Mouse (Mus musculus) E14TG2a.4 (cell line): ENCODE measurements around the gene Ptpn14.

Experiments
- CTCF ChIP-seq: conservative IDR thresholded peaks from 2 replicates; pipeline ENCODE4 v1.5.1; 2014; ENCODE audit warnings: low read length
- NANOG ChIP-seq: IDR thresholded peaks from 2 replicates; pipeline ENCODE4 v1.6.1; 2014; ENCODE audit warnings: borderline replicate concordance, low read length, mixed read lengths
- POU5F1 ChIP-seq: IDR thresholded peaks from 2 replicates; pipeline ENCODE4 v1.6.1; 2014; ENCODE audit warnings: low read length, borderline replicate concordance

DNA sequence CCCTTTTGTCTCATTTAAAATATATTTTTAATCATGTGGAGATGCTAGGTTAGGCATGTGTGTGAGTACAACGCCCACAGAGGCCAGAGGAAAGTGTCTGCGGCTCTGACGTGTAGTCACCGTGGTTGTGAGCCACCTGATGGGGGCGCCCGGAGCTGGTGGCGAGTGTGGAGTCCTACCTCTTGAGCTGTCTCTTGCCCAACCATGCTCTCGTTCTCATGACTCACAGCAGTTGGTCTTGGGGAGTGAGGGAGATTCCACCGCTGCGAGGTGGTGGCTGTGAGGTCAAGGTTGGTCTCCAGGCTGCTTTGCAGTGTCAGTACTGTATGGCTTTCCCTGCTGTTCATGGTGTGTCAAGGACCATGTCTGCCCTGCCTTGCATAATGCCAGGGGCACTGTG, 140.0 kb downstream of the Ptpn14 start:
- TF ChIP-seq CTCF = 0 out of 2 replicates have a peak, but pooled peaks have one; percentile 8
- TF ChIP-seq POU5F1 = no peak
- no peak for TF ChIP-seq NANOG
